Mouse (Mus musculus) CH12.LX (cell line): Measurements from ENCODE around the gene Crtc2. TPM values are rescaled to one million over a fixed set of nuclear protein-coding genes. Genes with fewer than 3 reads are reported as not detected.

ENCODE experiments used
- DNase-seq: peaks from one replicate; pipeline ENCODE4 v3.0.0-alpha.2; 2013; ENCODE audit errors: extremely low read depth
- H3K27ac ChIP-seq: 2 replicates; pipeline ENCODE4 v1.5.1; 2012; ENCODE audit warnings: low read depth, mild to moderate bottlenecking, control low read depth, moderate library complexity; ENCODE audit not compliant: insufficient read depth
- H3K27me3 ChIP-seq: replicated peaks from 2 replicates; pipeline ENCODE3; 2012; ENCODE audit warnings: inconsistent platforms
- H3K36me3 ChIP-seq, 2 experiments: replicated peaks in 1 of 2; 2 replicates each; pipeline versions ENCODE3 to v1.6.1; 2012; ENCODE audit warnings: inconsistent platforms in 1 of 2, low read length in 1 of 2, mild to moderate bottlenecking in 1 of 2, mixed read lengths in 1 of 2, moderate library complexity in 1 of 2; ENCODE audit not compliant: control insufficient read depth in 1 of 2, insufficient read depth in 1 of 2
- H3K4me1 ChIP-seq, 2 experiments: 2 replicates each; pipeline ENCODE4 v1.6.1; 2012; ENCODE audit warnings: inconsistent platforms in 1 of 2, moderate library complexity in 1 of 2; ENCODE audit not compliant: insufficient read depth in 2 of 2, control insufficient read depth in 1 of 2
- H3K4me2 ChIP-seq: 2 replicates; pipeline ENCODE4 v1.6.1; 2012; ENCODE audit warnings: low read depth, mild to moderate bottlenecking, control low read depth; ENCODE audit not compliant: poor library complexity, insufficient read depth, severe bottlenecking
- H3K4me3 ChIP-seq, 3 experiments: fragments of 150-350 bp in 1 of 3; sonication (generic) in 1 of 3; replicated peaks in 1 of 3; 2 replicates each; pipeline versions ENCODE3 to v1.5.1; 2011 to 2012; ENCODE audit warnings: low read depth in 2 of 3, low read length in 2 of 3, mild to moderate bottlenecking in 2 of 3, moderate library complexity in 2 of 3, control low read depth in 1 of 3, improper control_type of control experiment in 1 of 3, inconsistent platforms in 1 of 3, mixed read lengths in 1 of 3; ENCODE audit not compliant: poor library complexity in 1 of 3
- H3K79me2 ChIP-seq: replicated peaks from 2 replicates; pipeline ENCODE4 v1.6.1; 2012; ENCODE audit warnings: mild to moderate bottlenecking, moderate library complexity; ENCODE audit not compliant: control insufficient read depth, poor library complexity, insufficient read depth, severe bottlenecking; ENCODE audit errors: extremely low read depth
- H3K9ac ChIP-seq: 2 replicates; pipeline ENCODE4 v1.6.1; 2012; ENCODE audit warnings: low read depth, mild to moderate bottlenecking, control low read depth, moderate library complexity; ENCODE audit not compliant: insufficient read depth
- H3K9me3 ChIP-seq: replicated peaks from 2 replicates; pipeline ENCODE3; 2012; ENCODE audit warnings: low read length, inconsistent platforms, mixed read lengths
- BHLHE40 ChIP-seq: IDR thresholded peaks from 2 replicates; pipeline ENCODE4 v1.6.1; 2011; ENCODE audit warnings: mild to moderate bottlenecking, low read depth, low read length, improper control_type of control experiment
- CHD1 ChIP-seq: IDR thresholded peaks from 2 replicates; pipeline ENCODE4 v1.6.1; 2012; ENCODE audit warnings: low read depth, low read length, improper control_type of control experiment, inconsistent platforms
- CTCF ChIP-seq, 2 experiments: IDR thresholded peaks in 1 of 2; conservative IDR thresholded peaks in 1 of 2; 2 replicates each; pipeline ENCODE4 v1.5.1; 2011 to 2012; ENCODE audit warnings: low read depth in 2 of 2, low read length in 2 of 2, improper control_type of control experiment in 1 of 2, inconsistent platforms in 1 of 2, mild to moderate bottlenecking in 1 of 2, moderate library complexity in 1 of 2
- E2F4 ChIP-seq: IDR thresholded peaks from 2 replicates; pipeline ENCODE4 v1.6.1; 2011; ENCODE audit warnings: low read depth, low read length, improper control_type of control experiment; ENCODE audit not compliant: insufficient replicate concordance
- ELF1 ChIP-seq: IDR thresholded peaks from 2 replicates; pipeline ENCODE4 v1.6.1; 2014; ENCODE audit warnings: low read depth, mild to moderate bottlenecking, inconsistent platforms, low read length, improper control_type of control experiment
- EP300 ChIP-seq: IDR thresholded peaks from 2 replicates; pipeline ENCODE4 v1.6.1; 2011; ENCODE audit warnings: low read length, improper control_type of control experiment
- GABPA ChIP-seq: IDR thresholded peaks from 2 replicates; pipeline ENCODE4 v1.6.1; 2012; ENCODE audit warnings: low read depth, low read length, improper control_type of control experiment, inconsistent platforms; ENCODE audit not compliant: insufficient replicate concordance
- HCFC1 ChIP-seq: IDR thresholded peaks from 2 replicates; pipeline ENCODE4 v1.6.1; 2012; ENCODE audit warnings: low read depth, mild to moderate bottlenecking, inconsistent platforms, low read length, improper control_type of control experiment
- IRF4 ChIP-seq: IDR thresholded peaks from 2 replicates; pipeline ENCODE4 v1.6.1; 2014; ENCODE audit warnings: low read depth, mild to moderate bottlenecking, inconsistent platforms, low read length, improper control_type of control experiment
- JUN ChIP-seq: IDR thresholded peaks from 2 replicates; pipeline ENCODE4 v1.6.1; 2011; ENCODE audit warnings: low read depth, mild to moderate bottlenecking, low read length, improper control_type of control experiment, moderate library complexity; ENCODE audit not compliant: insufficient read depth
- JUND ChIP-seq: conservative IDR thresholded peaks from 2 replicates; pipeline ENCODE4 v1.6.1; 2011; ENCODE audit warnings: low read depth, low read length, improper control_type of control experiment
- KAT2A ChIP-seq: IDR thresholded peaks from 2 replicates; pipeline ENCODE4 v1.6.1; 2012; ENCODE audit warnings: low read length, improper control_type of control experiment, inconsistent platforms; ENCODE audit not compliant: insufficient replicate concordance
- MAFK ChIP-seq: IDR thresholded peaks from 2 replicates; pipeline ENCODE4 v1.6.1; 2011; ENCODE audit warnings: low read length, improper control_type of control experiment; ENCODE audit not compliant: insufficient replicate concordance
- MAZ ChIP-seq: IDR thresholded peaks from 2 replicates; pipeline ENCODE4 v1.6.1; 2012; ENCODE audit warnings: low read depth, mild to moderate bottlenecking, inconsistent platforms, low read length, improper control_type of control experiment, moderate library complexity
- MEF2A ChIP-seq: IDR thresholded peaks from 2 replicates; pipeline ENCODE4 v1.6.1; 2014; ENCODE audit warnings: low read depth, mild to moderate bottlenecking, inconsistent platforms, low read length, improper control_type of control experiment, borderline replicate concordance
- NELFE ChIP-seq: IDR thresholded peaks from 2 replicates; pipeline ENCODE4 v1.6.1; 2011; ENCODE audit warnings: low read depth, low read length, improper control_type of control experiment
- NRF1 ChIP-seq: IDR thresholded peaks from 2 replicates; pipeline ENCODE4 v1.6.1; 2014; ENCODE audit warnings: low read depth, mild to moderate bottlenecking, inconsistent platforms, low read length, improper control_type of control experiment, moderate library complexity
- PAX5 ChIP-seq: IDR thresholded peaks from 2 replicates; pipeline ENCODE4 v1.6.1; 2012; ENCODE audit warnings: low read length, inconsistent platforms, mixed read lengths
- POLR2A ChIP-seq: IDR thresholded peaks from 2 replicates; pipeline ENCODE4 v1.6.1; 2011; ENCODE audit warnings: low read depth, mild to moderate bottlenecking, improper control_type of control experiment, low read length
- POLR2AphosphoS2 ChIP-seq: IDR thresholded peaks from 2 replicates; pipeline ENCODE4 v1.6.1; 2011; ENCODE audit warnings: low read depth, low read length, improper control_type of control experiment
- RAD21 ChIP-seq: IDR thresholded peaks from 2 replicates; pipeline ENCODE4 v1.6.1; 2011; ENCODE audit warnings: low read depth, mild to moderate bottlenecking, low read length, improper control_type of control experiment, moderate library complexity
- RCOR1 ChIP-seq: conservative IDR thresholded peaks from 2 replicates; pipeline ENCODE4 v1.6.1; 2012; ENCODE audit warnings: low read depth, mild to moderate bottlenecking, inconsistent platforms, low read length, improper control_type of control experiment
- SIN3A ChIP-seq: IDR thresholded peaks from 2 replicates; pipeline ENCODE4 v1.6.1; 2012; ENCODE audit warnings: low read length, improper control_type of control experiment, inconsistent platforms
- SMC3 ChIP-seq: IDR thresholded peaks from 2 replicates; pipeline ENCODE4 v1.6.1; 2011; ENCODE audit warnings: low read depth, low read length, improper control_type of control experiment
- TBP ChIP-seq: conservative IDR thresholded peaks from 2 replicates; pipeline ENCODE4 v1.6.1; 2011; ENCODE audit warnings: low read depth, low read length, improper control_type of control experiment
- TCF12 ChIP-seq: IDR thresholded peaks from 2 replicates; pipeline ENCODE4 v1.6.1; 2014; ENCODE audit warnings: low read depth, mild to moderate bottlenecking, inconsistent platforms, low read length, improper control_type of control experiment
- UBTF ChIP-seq: IDR thresholded peaks from 2 replicates; pipeline ENCODE4 v1.6.1; 2012; ENCODE audit warnings: low read depth, mild to moderate bottlenecking, inconsistent platforms, low read length, improper control_type of control experiment, moderate library complexity
- USF1 ChIP-seq: IDR thresholded peaks from 2 replicates; pipeline ENCODE4 v1.6.1; 2014; ENCODE audit warnings: low read depth, mild to moderate bottlenecking, inconsistent platforms, low read length, improper control_type of control experiment
- USF2 ChIP-seq: conservative IDR thresholded peaks from 2 replicates; pipeline ENCODE4 v1.6.1; 2011; ENCODE audit warnings: low read depth, low read length, improper control_type of control experiment
- ZC3H11A ChIP-seq: IDR thresholded peaks from 2 replicates; pipeline ENCODE4 v1.6.1; 2012; ENCODE audit warnings: low read depth, mild to moderate bottlenecking, inconsistent platforms, low read length, improper control_type of control experiment
- ZKSCAN1 ChIP-seq: IDR thresholded peaks from 2 replicates; pipeline ENCODE4 v1.6.1; 2012; ENCODE audit warnings: low read depth, inconsistent platforms, low read length, improper control_type of control experiment, borderline replicate concordance
- ZMIZ1 ChIP-seq: IDR thresholded peaks from 2 replicates; pipeline ENCODE4 v1.6.1; 2012; ENCODE audit warnings: low read depth, mild to moderate bottlenecking, inconsistent platforms, low read length, improper control_type of control experiment
- ZNF384 ChIP-seq: IDR thresholded peaks from 2 replicates; pipeline ENCODE4 v1.6.1; 2012; ENCODE audit warnings: low read depth, low read length, improper control_type of control experiment, inconsistent platforms
- dilution Hi-C: fragments of 300-500 bp; cut with MboI; formaldehyde crosslinking; loops from 2 replicates; pipeline ENCODE4 v1.14.3; 2020; ENCODE audit warnings: low sequenced_read_pairs; ENCODE audit not compliant: extremely low pct_unique_long_range_greater_than_20kb, extremely low pct_ligation_motif_present
- in situ Hi-C: fragments of 300-500 bp; cut with MboI; formaldehyde crosslinking; loops from 3 replicates; pipeline ENCODE4 v1.14.3; 2019; ENCODE audit warnings: low sequenced_read_pairs, low pct_ligation_motif_present, low pct_unique_long_range_greater_than_20kb, mixed read lengths
- polyA plus RNA-seq: library from polyadenylated mRNA; unstranded; fragments of >175 nt; gene quantifications from 2 replicates; pipeline ENCODE4 v1.2.1, GENCODE M21; 2012; ENCODE audit warnings: low read depth; ENCODE audit not compliant: insufficient read length
- total RNA-seq, 2 experiments: library from RNA; depleted of rRNA; stranded (reverse); fragments of 300-350 nt in 1 of 2; fragments of >200 nt in 1 of 2; gene quantifications; 2 replicates each; pipeline ENCODE4 v1.2.3; 2012 to 2014

The Crtc2 gene
- total and polyA plus RNA-seq, 3 experiments = 6.1 to 69.8 (median 13.5) TPM

GRCm38 (mm10) chr3:90264687-90265033, 10.7 kb downstream of the Crtc2 start (continued):
- peak; percentile 100 for TF ChIP-seq EP300
- peak; percentile 32; the same call in 1 of the 2 replicates for TF ChIP-seq JUND
- peak; percentile 96 for TF ChIP-seq SIN3A
- TF ChIP-seq JUN = peak; percentile 40; the same call in 1 of the 2 replicates
- TF ChIP-seq MAFK = peak; percentile 77
- TF ChIP-seq NELFE = no peak
- peak; percentile 83 for TF ChIP-seq MAZ
- TF ChIP-seq MEF2A = peak; percentile 96
- TF ChIP-seq E2F4 = 0 out of 2 replicates have a peak, but pooled peaks have one; percentile 59
- TF ChIP-seq TCF12 = peak; percentile 99
- TF ChIP-seq, all 38 proteins: peak for 28

DNA sequence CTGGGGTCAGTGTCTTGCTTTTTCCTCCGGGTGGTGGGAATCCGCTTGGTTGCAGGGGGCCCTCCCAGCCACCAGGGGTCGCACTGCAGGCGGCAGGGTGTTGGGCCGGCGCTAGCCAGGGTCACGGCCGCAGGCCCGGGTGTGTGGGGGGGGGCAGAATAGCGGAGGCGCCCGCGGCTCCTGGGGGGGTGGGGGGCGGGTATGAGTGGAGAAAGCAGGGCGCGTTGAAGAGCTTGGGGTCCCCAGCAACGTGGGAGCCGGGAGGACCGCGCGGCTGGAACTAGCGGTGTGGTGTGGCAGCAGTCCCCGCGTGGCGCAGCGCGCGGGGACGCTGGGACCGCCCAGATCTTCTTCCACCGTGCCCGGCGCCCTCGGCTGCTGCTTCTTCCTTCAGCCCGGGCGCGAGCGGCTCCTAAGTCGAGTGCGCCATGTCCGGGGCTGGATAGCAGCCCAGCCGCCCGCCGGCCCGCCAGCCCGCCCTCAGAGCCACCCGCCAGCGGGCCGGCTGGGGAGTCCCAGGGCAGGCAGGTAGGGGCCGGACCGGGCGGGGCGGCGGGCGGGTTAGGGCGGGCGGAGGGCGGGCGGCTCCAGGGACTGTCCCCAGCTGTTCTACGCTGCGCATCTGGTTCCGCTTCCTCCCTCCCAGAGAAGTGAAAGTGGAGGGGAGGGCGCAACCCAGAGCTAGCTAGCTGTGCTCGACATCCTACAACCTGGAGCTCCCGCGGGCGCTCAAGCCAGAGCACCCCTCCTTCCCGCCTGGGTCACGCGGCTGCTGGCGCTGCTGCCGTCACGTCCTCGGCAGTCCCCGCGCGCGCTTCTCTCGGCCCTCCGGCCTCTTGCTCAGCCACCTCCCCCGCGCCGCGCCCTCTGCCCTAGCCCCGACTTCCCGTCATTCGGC, 11.3 kb downstream of the Crtc2 start, which contains the start of gene Dennd4b:
Gene Dennd4b, plus strand, starts transcription at position 152 of the 898 bp plus-strand sequence.
- DNase-seq = peak; percentile 95
- Histone ChIP-seq H3K4me2 (peak within 1 kb of the TSS; percentile 63), H3K9me3 (no peaks in the 10 kb centered on the region), H3K4me1 (peaks cover 31 to 61% of the 10 kb centered on the region in 2 experiments), H3K79me2 (peaks cover 28% of the 10 kb centered on the region), H3K27me3 (no peaks in the 10 kb centered on the region), H3K36me3 (peaks cover 57 to 69% of the 10 kb centered on the region in 2 experiments), H3K9ac (peak within 1 kb of the TSS; percentile 99), H3K4me3 (peak within 1 kb of the TSS; percentile 76 to 92 (median 90)), H3K27ac (peak within 1 kb of the TSS; percentile 98)
- dilution Hi-C loops = no loop called here
- in situ Hi-C loops = no loop called here
- TF ChIP-seq E2F4 = no peak
- TF ChIP-seq IRF4 = peak; percentile 94
- TF ChIP-seq ZNF384 = no peak
- TF ChIP-seq ELF1 = peak; percentile 79
- TF ChIP-seq TCF12 = peak; percentile 98
- peak; percentile 71; the same call in 1 of the 2 replicates for TF ChIP-seq MEF2A
- peak; percentile 48 for TF ChIP-seq SMC3
- TF ChIP-seq JUN = no peak
- TF ChIP-seq UBTF = peak; percentile 93; the same call in 1 of the 2 replicates
- TF ChIP-seq SIN3A = peak; percentile 75
- peak; percentile 11 to 77; a peak in 2 of 4 replicates for TF ChIP-seq CTCF (conservative IDR thresholded peaks at IDR 0.05 in 1 of 2, IDR thresholded peaks at IDR 0.05 in 1 of 2; ENCODE audit: low read depth in 2 of 2, low read length in 2 of 2)
- peak; percentile 48 for TF ChIP-seq NRF1
- no peak; the same call in 1 of the 2 replicates for TF ChIP-seq CHD1
- TF ChIP-seq POLR2A = peak; percentile 68
- no peak for TF ChIP-seq USF2
- peak; percentile 75 for TF ChIP-seq USF1
- no peak for TF ChIP-seq JUND
- no peak for TF ChIP-seq ZKSCAN1
- no peak for TF ChIP-seq ZC3H11A
- 0 out of 2 replicates have a peak, but pooled peaks have one; percentile 13 for TF ChIP-seq KAT2A
- TF ChIP-seq BHLHE40 = peak; percentile 92
- TF ChIP-seq HCFC1 = peak; percentile 37; the same call in 1 of the 2 replicates
- peak; percentile 79; the same call in 1 of the 2 replicates for TF ChIP-seq TBP
- no peak for TF ChIP-seq PAX5
- TF ChIP-seq GABPA = no peak
- TF ChIP-seq MAFK = no peak
- peak; percentile 81 for TF ChIP-seq EP300
- peak; percentile 63 for TF ChIP-seq ZMIZ1
- peak; percentile 49; the same call in 1 of the 2 replicates for TF ChIP-seq RCOR1
- peak; percentile 18; the same call in 1 of the 2 replicates for TF ChIP-seq RAD21
- TF ChIP-seq POLR2AphosphoS2 = 0 out of 2 replicates have a peak, but pooled peaks have one; percentile 13
